Mouse (Mus musculus) left cerebral cortex, postnatal 25 days (tissue): ENCODE measurements around the gene Gal3st4. TPM values are rescaled to one million over a fixed set of nuclear protein-coding genes. Genes with fewer than 3 reads are reported as not detected.
"Not testable (repeated sequence)": the region's sequence is repeated elsewhere in the genome, so short reads cannot be mapped to it uniquely, and the experiment has no call there.

Experiments used
- DNase-seq, 2 experiments: peaks; one replicate each; pipeline ENCODE4 v3.0.0; 2022; ENCODE audit warnings: low spot score in 2 of 2, mixed read lengths in 1 of 2
- intact Hi-C: fragments of 180-260 bp; cut with DNase I; formaldehyde crosslinking; loops from one replicate; pipeline ENCODE4 v1.15.1; 2025
- total RNA-seq, 2 experiments: library from RNA; stranded (reverse); gene quantifications; 2 replicates each; pipeline ENCODE4 v1.2.3; 2021

Gene Gal3st4
- total RNA-seq, 2 experiments from 2014 or later, result 3.5 to 3.6 TPM

DNA sequence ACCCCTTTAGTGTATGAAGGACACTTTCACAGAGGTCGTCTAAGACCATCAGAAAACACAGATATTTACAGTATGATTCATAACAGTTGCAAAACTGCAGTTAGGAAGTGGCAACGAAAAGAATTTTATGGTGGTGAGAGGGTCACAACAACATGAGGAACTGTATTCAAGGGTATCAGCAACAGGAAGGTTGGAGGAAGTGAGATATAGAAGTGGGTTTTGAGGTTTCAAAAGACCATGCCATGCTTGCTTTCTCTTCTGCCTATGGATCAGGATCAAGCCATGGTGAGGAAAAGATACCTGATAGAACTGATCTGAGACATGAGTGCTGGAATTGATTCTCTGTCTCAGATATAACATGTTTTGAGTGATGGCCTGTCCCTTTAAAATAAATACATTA, 45.3 kb downstream of the Gal3st4 start:
- no peak for DNase-seq
- intact Hi-C loops, result no loop called here

DNA sequence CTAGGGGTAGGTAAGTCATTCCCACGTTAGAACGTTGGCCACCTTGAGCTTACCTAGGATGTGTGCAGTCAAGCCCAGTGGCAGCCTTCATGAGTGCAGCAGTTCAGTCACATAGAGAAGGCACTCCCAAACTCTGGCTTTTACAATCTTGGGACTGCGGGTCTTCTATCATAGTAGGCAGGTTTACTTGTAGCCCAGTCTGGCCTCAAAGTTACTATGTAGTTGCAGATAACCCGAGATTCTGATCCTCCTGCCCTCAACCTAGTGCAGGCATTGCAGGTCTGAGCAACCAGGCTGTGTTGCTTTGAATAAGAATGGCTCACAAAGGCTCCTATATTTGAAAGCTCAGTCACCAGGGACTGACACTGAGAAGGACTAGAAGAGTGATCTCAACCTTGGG, 46.1 kb downstream of the Gal3st4 start:
- intact Hi-C loops, result no loop called here
- no peak for DNase-seq

DNA sequence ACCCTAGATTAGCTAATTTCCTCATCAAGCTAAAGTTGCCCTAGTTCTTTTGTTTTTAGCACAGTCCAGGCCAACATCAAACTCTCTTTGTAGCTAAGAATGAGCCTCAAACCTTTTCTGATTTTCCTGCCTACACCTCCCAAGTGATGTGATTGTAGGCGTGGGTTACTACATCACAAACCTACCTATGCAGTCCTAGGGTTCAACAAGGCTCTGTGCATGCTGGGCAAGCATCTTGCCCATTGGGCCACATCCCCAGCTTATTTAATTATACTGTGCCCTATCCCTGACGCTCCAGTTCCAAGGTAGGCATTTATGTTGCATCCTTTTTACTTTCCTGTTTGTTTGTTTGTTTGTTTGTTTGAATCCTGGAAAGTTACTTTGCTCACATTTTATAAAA, 46.9 kb downstream of the Gal3st4 start, which contains the start of gene Nxpe5:
Gene Nxpe5, plus strand, starts transcription at position 199 of the 400 bp plus-strand sequence.
- intact Hi-C loops, result no loop called here

DNA sequence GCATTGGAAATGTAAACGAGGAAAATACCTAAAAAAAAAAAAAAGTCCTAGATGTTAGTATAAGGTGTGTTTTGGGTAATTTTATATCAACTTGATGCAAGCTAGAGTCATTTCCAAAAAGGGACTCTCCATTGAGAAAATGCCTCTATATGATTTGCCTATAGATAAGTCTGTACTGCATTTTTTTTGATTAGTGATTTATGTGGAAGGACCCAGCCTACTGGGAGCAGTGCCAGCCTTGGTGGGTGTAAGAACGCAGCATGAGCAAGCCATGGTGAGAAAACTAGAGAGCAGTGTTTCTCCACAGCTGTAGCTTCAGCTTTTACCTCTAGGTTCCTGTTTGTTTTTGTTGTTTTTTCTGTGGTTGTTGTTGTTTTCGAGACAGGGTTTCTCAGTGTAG, 49.4 kb downstream of the Gal3st4 start:
- intact Hi-C loops, result loop anchor here (5.0 kb wide), 1 partner anchor 254 kb away; no protein-coding TSS in a partner anchor
- peak in 1 of 2 experiments; percentile 5 for DNase-seq

More for the DNA sequence above, 46.9 kb downstream of the Gal3st4 start, which contains the start of gene Nxpe5:
- DNase-seq, result no peak

DNA sequence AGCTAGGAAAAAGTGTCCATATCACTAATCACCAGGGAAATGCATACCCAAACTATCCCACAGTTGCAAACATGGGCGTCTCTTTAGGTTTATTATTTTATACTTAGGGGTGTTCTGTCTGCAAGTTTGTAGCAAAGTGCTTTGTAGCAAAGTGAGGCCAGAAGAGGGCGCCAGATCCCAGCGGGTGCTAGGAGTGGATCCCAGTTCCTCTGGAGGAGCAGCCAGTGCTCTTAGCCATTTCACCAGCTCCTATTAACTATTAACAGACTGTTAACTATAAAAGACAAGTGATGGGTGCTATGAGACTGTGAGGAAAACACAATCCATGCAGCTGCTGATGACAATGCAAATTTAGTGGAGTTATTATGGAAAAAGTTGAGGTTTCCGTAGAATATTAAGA, 50.5 kb downstream of the Gal3st4 start:
- peak; percentile 81 to 84 for DNase-seq
- intact Hi-C loops, result loop anchor here (5.0 kb wide), 1 partner anchor 255 kb away; no protein-coding TSS in a partner anchor

DNA sequence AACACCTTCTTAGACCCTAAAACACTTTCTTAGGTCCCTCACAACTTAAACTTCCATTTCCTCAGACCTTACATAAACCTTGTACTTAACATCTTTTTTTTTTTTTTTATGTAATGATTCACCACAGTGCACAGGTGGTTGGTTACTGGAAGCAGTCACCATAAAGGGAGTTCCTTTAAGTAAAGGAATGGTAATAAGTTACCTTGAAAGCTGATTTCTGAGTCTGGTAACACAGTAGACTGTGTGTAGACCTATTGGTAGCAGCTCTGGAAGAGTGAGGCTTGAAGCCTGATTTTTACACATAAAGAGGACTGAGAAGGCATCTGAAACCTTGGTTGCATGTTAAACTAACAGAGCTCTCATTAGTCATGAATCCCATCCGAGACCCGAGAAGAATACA, 52.8 kb downstream of the Gal3st4 start:
- no peak for DNase-seq
- intact Hi-C loops, result loop anchor here (5.0 kb wide), 1 partner anchor 257 kb away; no protein-coding TSS in a partner anchor

DNA sequence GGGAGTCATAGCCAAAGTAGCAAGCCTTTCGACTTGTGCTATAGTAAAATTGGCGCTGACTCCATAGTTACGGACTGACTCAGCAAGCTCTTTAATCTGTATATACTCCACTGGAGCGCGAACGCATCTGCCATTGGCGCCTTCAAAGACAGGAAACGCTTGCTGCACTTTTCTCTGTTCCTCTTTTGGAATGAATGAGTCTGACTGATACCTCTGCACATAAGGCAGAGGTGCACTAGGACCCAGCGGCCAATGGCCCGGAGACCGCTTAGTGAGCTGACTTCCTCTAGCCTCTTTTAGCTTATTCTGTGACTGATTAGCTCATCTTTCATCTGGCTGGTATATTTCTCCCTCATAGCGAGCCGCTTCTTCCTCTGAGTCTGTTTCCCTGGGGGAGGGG, 56.0 kb downstream of the Gal3st4 start:
- intact Hi-C loops, DNase-seq: not testable (repeated sequence)

Other genes starting within 250 kb of the Gal3st4 start
- not detected for gene Smok3c, start 219.6 kb downstream of the Gal3st4 start, total RNA-seq
- gene Zkscan1, start 187.8 kb downstream of the Gal3st4 start, total RNA-seq, result 10 to 100 TPM; 39.4 to 40.5 TPM
- 10 to 100 TPM; 16.4 to 16.6 TPM for gene Zscan21, start 155.9 kb downstream of the Gal3st4 start, total RNA-seq
- 10 to 100 TPM; 11.5 to 16.9 TPM for gene Zfp113, start 117.1 kb downstream of the Gal3st4 start, total RNA-seq
- gene Cops6, start 111.8 kb downstream of the Gal3st4 start, total RNA-seq, result 100 to 1,000 TPM; 130 to 133 TPM
- gene Ap4m1, start 100.8 kb downstream of the Gal3st4 start, total RNA-seq, result 10 to 100 TPM; 22.9 to 23.4 TPM
- gene Mcm7, start 100.4 kb downstream of the Gal3st4 start, total RNA-seq, result 10 to 100 TPM; 11.7 to 13.7 TPM
- gene Taf6, start 85.4 kb downstream of the Gal3st4 start, total RNA-seq, result 10 to 100 TPM; 39.3 to 42.0 TPM
- 10 to 100 TPM; 15.6 to 16.9 TPM for gene Cnpy4, start 85.4 kb downstream of the Gal3st4 start, total RNA-seq
- 10 to 100 TPM in 1 of 2 experiments, 1 to 10 TPM in 1; 8.9 to 10.3 TPM for gene Mblac1, start 78.5 kb downstream of the Gal3st4 start, total RNA-seq
- gene Nxpe5, start 46.9 kb downstream of the Gal3st4 start, total RNA-seq, result under 1 TPM in 1 of 2 experiments, not detected in 1; 0.23 TPM
- 10 to 100 TPM; 56.9 to 59.8 TPM for gene Lamtor4, start 17.4 kb downstream of the Gal3st4 start, total RNA-seq
- gene BC037034, start 8.8 kb downstream of the Gal3st4 start, total RNA-seq, result 10 to 100 TPM; 62.2 to 65.8 TPM
- gene Gm43720, start 7.1 kb upstream of the Gal3st4 start, total RNA-seq, result under 1 TPM in 1 of 2 experiments, not detected in 1; 0.09 TPM
- 1 to 10 TPM; 1.3 to 2.1 TPM for gene Gpc2, start 7.2 kb upstream of the Gal3st4 start, total RNA-seq
- gene Stag3, start 7.4 kb upstream of the Gal3st4 start, total RNA-seq, result 1 to 10 TPM in 1 of 2 experiments, under 1 TPM in 1; 0.57 to 1.1 TPM
- not detected for gene Pvrig, start 69.1 kb upstream of the Gal3st4 start, total RNA-seq
- gene Zfp157, start 168.6 kb upstream of the Gal3st4 start, total RNA-seq, result 10 to 100 TPM; 21.2 to 21.8 TPM